Mouse (Mus musculus) mouse trophoblast stem cell (cell line): ENCODE results near the gene Sfmbt1.

Experiments
- in situ Hi-C, 2 experiments: fragments of 300-500 bp; cut with MseI, MboI; formaldehyde crosslinking; loops; 2 replicates in 1 of 2; 3 replicates in 1 of 2; pipeline ENCODE4 v1.15.1; 2025

The Sfmbt1 gene

DNA sequence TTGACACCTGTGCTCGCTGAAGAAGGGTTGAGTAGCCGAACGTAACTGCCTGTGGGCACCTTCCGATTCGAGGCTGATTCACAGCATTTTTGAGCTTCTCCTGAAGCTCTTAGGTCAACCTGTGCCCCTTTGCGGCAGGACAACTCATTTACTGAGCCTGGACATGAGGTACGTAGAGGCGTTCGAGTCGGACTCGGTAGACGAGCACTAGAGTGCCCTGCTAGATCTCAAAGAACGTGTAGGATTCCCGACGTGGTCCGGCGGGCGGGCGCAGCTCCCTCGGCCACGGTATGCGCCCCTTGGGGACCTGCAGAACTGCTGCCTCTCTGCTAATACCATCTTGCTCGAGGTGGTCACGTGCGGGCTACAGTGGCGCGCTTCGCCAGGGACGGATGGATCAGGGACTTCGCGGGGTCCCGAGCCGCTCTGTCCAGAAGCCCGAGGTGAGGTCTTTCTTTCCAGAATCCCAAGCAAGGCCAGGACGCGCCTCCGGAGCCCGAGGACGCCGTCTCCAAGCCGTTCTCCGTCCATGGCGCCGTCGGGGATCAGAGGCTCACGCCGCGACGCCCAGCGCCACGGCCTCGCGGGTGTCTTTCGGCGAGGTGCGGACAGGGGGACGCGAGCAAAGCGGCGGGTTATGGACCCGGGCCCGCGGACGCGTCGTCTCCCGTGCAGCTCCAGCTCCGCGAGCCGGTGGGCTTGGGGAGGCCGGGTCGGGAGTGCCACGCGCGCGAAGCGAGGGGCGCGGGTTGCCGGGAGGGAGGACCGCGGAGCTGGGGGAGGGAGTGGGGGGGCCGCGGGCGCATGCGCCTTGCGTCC, at the start of gene Sfmbt1:
Sfmbt1 (plus strand) TSS at position 51 of the 819 bp plus-strand sequence.
- in situ Hi-C loops, result no loop called here

DNA sequence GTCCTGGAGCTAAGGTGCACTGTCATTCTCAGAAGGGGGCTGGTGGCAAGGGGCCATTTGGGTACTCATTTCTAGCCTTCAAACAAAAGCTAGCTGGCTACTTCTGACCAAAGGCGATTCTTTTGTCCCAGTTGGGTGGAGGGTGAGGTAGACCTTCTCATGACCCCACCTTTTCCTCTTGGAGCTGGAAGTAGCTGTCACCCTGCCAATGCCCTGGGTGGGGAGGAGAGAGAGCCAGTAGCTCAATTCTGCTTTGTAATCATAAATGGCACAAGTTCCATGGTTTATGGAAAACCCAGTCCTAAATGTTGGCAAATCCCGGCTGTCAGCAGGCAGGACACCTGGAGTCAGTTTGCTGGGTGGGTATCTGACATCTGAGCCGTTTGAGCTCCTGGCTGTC, 48.6 kb upstream of the Sfmbt1 start:
- in situ Hi-C loops, result no loop called here

DNA sequence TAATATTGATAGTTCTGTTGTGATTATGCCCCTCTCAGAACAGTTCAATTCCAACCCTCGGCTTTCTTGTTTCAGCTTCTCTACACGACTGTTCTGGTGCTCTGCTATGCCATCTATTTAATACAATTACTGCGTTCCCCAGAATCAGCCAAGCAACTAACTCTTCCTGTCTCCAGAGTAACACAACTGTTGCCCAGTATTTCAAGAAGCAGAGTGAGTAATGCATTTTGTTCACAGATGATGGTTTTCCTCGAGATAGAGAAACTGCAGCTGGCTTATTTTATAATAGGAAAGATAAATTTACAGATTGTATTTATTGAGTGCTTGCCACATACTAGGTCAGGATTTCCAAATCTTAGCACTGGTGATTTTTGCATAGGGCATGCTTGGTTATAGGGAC, 48.0 kb upstream of the Sfmbt1 start:
- in situ Hi-C loops, result no loop called here

DNA sequence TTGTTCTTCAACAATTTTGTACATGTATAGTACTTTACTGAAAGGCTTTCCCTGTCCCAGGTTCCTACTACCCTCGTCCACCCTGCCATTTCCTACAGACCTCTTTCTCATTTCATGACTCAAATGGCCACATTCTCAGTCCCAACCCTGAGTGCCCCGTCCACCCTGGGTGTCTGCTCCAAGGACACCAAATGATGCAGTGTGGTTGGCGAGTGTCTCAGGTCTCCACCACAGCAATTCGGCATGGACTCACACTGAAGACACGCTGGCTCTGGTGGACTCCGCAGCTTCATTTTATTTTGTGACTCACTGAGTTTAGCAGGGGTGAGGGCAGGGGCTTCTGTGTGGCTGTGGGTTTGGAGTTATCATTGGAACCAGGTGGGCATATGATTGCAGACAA, 44.5 kb upstream of the Sfmbt1 start:
- in situ Hi-C loops, result loop anchor here (5.0 kb wide), 2 partner anchors 78 to 83 kb away; no protein-coding TSS in a partner anchor

DNA sequence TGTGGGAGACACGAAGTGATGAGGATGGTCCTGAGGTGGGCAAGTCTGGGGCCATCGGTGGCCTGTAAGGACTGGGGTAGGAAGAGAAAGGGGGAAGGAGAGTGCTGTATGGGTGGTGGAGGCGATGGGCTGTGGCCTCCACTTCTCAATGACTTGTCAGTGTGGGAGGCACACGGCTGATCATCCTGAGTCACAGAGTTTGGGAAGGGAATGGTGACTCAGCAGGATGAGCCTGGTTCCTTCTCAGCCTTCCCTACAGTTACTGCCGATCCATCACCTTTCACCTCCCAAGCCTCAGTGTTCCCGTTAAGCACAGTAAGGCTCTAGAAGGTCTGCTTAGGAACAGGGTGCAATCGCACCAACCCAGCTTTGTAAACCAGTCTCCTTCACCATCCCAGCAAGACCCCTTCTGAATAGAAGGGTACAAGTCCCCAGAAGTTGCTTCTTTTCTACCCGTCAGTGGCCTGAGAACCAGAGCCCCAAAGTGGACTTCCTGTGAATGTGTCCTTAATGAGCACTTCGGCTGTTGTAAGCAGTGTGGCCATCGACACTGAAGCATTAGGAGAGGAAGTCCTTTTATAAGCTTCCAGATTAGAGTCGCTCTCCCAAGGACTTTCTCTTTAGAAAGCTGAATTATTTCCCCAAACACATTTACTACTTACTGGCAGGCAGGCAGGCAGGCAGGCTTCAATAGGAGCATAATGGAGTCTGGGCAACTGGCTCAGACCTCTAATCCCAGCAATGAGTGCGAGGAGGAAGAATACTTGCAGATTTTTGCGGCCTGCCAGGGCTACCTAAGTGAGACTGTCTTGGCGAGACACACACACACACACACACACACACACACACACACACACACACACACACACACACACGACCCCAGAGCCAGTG, 43.3 kb upstream of the Sfmbt1 start:
- in situ Hi-C loops, result loop anchor here (5.0 kb wide), 2 partner anchors 79 to 84 kb away; no protein-coding TSS in a partner anchor

DNA sequence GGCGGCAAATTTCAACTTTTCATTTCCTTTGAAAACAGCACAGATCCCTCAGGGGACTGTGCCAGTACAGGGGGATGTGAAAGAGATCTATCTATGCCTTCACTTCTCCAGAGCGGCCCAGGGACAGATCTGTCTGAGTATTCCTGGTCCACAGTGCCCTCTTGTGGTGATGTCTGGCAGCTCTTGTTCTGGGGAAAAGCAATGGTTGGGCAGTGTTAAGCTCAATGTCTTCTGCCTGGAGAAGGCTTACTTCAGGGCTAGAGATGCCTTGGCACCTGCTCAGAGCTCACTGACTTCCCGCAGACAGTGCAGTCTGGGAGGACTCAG, 42.7 kb upstream of the Sfmbt1 start:
- in situ Hi-C loops, result loop anchor here (5.0 kb wide), 2 partner anchors 80 to 85 kb away; no protein-coding TSS in a partner anchor

GRCm38 (mm10) chr14:30674947-30675346, 39.7 kb upstream of the Sfmbt1 start:
- in situ Hi-C loops, result loop anchor here (5.0 kb wide), 2 partner anchors 83 to 88 kb away; no protein-coding TSS in a partner anchor

DNA sequence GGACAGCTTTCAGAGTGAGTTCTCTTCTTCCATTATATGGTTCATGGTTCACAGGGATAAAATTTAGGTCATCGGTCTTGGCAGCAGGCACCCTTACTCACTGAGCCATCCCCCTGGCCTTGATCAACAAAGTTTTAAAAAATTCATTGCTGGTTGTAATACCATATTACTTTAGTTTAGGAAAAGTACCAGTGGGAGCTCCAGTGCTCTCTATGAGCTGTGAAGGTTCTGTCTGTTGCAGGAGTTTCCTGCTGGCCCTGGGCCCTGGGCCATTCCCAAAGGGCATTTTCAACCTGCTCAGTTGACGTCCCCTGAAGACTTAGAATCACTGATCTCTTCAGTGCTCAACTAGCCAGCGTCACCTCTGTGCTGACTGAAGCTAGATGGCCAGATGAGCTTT, 32.5 kb upstream of the Sfmbt1 start:
- in situ Hi-C loops, result no loop called here

DNA sequence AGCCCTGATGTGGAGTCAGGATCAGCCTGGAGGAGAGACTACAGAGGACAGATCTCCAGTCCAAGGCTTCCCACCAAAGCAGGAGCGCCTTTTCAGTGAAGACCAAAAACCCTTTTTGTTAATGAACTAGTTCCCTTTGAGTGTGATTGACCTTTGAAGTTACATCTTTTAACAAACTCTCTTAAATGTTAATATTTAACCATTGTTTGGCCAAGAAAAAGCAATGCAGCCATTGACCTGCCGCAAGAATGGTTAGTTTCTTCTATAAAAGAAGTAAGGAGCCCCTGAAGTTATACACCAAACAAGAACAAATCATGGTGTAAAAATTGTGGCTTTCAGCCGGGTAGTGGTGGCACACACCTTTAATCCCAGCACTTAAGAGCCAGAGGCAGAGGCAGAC, 24.0 kb upstream of the Sfmbt1 start:
- in situ Hi-C loops, result no loop called here

DNA sequence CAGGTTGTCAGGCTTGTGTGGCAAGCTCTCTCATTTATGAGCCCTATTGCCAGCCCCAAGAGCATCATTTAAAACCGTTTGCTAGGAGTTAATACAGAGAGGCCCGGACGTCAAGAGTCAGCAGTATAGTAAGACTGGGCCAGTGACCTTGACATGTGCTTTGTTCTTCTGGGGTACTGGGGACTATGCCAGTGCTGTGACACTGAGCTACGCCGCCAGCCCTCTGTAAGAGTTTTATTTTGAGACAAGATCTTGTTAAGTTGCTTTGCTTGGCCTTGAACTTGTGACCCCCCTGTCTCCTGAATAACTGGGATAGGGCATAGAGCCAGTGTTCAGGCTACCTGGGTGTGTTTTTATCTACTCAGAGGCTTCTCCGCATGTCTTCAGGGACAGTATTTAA, 22.2 kb upstream of the Sfmbt1 start:
- in situ Hi-C loops, result no loop called here

- in situ Hi-C loops, result no loop called here
Observed at GRCm38 (mm10) chr14:30694786-30695185, 19.9 kb upstream of the Sfmbt1 start.

DNA sequence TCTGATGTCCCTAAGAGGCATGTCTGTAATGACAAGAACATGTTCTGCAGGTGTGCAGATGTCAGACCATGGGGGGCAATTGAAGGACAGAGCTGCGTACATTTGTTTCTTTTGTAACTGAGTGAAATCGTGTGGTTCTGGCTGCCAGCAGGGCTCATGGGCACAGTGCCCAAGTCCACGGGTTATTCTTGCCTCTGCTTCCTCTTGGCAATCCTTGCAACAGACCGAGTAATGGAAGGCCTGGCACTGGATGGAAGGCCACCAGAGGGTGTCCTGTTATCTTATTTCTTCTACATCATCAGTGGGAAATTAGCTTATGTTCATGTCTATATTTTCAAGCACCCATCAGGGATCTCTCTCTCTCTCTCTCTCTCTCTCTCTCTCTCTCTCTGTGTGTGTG, 19.0 kb upstream of the Sfmbt1 start:
- in situ Hi-C loops, result no loop called here

DNA sequence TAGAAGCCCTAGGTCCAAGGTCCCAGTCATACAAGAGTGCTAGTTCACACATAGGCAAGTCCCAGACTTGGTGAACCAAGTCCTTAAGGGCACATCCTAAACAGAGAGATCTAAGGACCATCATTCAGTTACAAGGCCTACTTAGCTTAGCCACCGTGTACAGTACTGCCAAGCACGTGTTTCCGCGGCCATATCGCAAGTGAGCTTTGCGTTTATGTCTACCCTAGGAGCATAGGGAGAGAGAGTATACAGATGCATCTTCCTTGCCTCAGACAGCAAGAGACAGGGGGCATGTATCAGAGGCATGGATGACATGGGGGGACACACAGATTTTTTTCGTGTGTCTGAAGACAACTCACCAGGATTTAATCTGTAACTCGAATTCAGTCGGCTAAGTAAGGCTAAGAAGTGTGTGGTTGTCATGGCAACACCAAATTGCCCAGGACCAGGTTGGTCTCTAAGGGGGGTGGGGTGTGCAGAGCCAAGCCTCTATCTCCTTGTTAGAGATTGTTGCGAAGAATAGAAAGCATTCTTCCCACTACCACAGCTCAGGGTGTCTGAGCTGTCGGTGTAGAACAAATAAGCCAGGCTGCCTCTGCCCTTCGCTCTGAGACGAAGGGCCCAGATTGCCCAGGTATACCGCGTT, 17.1 kb upstream of the Sfmbt1 start:
- in situ Hi-C loops, result no loop called here

GRCm38 (mm10) chr14:30699656-30700055, 15.0 kb upstream of the Sfmbt1 start:
- in situ Hi-C loops, result no loop called here

- in situ Hi-C loops, result no loop called here
Observed at GRCm38 (mm10) chr14:30702512-30702911, 12.1 kb upstream of the Sfmbt1 start.

DNA sequence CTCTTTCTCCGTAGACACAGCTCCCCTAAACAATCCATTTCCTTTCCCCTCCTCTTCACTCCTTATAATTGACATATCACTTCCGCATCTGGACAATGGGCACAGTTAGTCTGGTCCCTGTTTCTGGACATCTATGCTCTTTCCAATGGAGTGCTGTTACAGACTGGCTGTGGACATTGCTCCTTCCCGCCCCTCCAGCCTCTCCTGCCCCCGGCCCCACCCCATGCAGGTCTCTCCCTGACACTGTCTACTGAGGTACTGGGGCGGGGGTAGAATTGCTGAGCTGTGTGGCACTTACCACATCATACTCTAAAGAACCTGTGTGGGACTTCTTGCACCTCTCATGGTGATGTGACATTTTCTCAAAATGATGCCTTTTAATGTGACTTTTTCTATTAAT, 11.6 kb upstream of the Sfmbt1 start:
- in situ Hi-C loops, result no loop called here

- in situ Hi-C loops, result no loop called here
Observed at GRCm38 (mm10) chr14:30704098-30704855, 10.4 kb upstream of the Sfmbt1 start.

GRCm38 (mm10) chr14:30711892-30712291, 2.8 kb upstream of the Sfmbt1 start:
- in situ Hi-C loops, result no loop called here

- in situ Hi-C loops, result no loop called here
Observed at GRCm38 (mm10) chr14:30713769-30714168, 880 bp upstream of the Sfmbt1 start.

DNA sequence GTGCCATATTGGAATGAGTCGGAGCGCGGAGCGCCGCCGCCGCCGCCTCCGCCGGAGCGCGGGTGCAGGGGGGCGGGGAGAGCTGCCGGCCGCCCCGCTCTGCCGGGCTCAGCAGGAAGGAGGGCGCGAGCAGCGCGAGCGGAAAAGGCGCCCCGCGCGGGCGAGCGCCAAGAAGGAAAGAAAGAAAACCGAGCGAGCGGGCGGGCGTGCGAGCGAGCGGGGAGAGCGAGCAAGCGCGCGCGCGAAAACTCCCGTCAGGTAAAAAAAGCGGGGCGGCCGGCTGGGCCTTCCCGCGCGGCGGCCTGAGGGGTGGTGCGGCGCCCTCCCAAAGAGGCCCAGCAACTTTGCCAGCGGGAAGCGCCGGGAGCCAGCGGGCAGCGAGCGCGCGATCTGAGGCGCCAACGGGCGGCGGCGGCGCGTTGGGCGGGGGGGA, 985 bp downstream of the Sfmbt1 start:
- in situ Hi-C loops, result no loop called here
